Mouse (Mus musculus) liver, postnatal 0 days (tissue): ENCODE data around the gene Gabpb2.

Source experiments
- CTCF ChIP-seq: sonication (generic); IDR thresholded peaks from 2 replicates; pipeline ENCODE4 v1.5.1; 2016; ENCODE audit warnings: antibody characterized with exemption, low read depth
- EP300 ChIP-seq: IDR thresholded peaks from 2 replicates; pipeline ENCODE4 v1.6.1; 2016; ENCODE audit warnings: antibody characterized with exemption, low read depth, mild to moderate bottlenecking

DNA sequence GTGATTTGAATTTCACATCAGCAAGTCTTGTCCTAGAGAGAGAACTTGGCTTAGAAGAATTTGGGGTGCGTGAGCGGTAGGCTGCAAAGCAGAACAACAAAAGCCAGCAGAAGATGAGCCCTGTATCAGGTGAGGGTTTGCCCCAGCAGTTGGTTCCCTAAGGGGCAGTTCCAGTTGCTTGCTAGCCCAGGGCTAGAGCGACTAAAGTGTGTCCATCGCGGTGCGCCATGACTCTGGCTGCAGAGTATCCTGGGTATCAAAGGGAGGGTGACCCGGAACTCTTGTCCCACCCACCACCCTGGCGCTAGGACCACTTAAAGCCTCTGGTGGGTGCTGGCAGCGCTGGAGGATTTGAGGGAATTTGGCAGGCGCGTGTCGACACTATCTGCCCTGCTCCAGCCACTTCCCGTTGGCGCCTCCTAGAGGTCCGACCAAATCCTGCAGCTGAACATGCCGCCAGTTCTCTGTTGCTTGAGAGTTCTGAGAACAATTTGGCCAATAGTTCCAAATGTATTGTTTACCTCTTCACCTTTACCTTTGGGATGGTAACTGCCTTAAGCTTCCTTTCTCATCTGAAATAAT is 43.6 kb downstream of the Gabpb2 start:
- TF ChIP-seq CTCF (peak; percentile 92), EP300 (no peak)
